Mouse (Mus musculus) heart, postnatal 10 days (tissue): ENCODE measurements around the gene Smtn. TPM values are rescaled to one million over a fixed set of nuclear protein-coding genes. Genes with fewer than 3 reads are reported as not detected.

ENCODE experiments used
- DNase-seq, 2 experiments: peaks; one replicate each; pipeline ENCODE4 v3.0.0; 2021
- intact Hi-C: fragments of 180-260 bp; cut with DNase I; formaldehyde crosslinking; loops from one replicate; pipeline ENCODE4 v1.15.1; 2025
- total RNA-seq, 2 experiments: library from RNA; stranded (reverse); gene quantifications; 2 replicates each; pipeline ENCODE4 v1.2.3; 2021

The Smtn gene
- total RNA-seq, 2 experiments from 2014 or later = 210 to 215 TPM

- intact Hi-C loops = no loop called here
- DNase-seq = no peak
These were observed 54.1 kb downstream of the Smtn start for GRCm38 (mm10) chr11:3486349-3486748.

- intact Hi-C loops = no loop called here
- no peak for DNase-seq
These were observed 56.3 kb downstream of the Smtn start for GRCm38 (mm10) chr11:3483980-3484642.

- intact Hi-C loops = no loop called here
- DNase-seq = no peak
These were observed 64.9 kb downstream of the Smtn start for GRCm38 (mm10) chr11:3475489-3475888.

GRCm38 (mm10) chr11:3474480-3475115, 65.8 kb downstream of the Smtn start:
- peak; percentile 18 to 39 for DNase-seq
- intact Hi-C loops = no loop called here

DNA sequence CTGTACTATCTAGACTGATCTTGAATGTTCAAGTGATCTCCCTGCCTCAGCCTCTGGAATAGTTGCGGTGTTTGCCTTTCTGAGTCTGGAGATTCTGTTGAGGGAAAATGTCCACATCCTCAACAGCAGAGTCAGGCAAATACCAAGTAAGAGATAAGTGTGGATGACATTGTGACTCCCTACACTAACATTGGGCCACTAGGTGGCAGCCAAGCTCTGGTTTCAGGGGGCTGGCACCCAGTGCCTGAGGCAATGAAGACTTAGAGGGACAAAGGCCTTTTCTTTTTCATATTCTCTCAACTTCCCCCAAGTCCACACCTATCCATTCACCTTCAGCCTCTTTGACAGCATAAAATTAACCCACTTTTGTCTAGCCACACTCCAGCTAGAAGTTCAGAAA, 67.9 kb downstream of the Smtn start:
- DNase-seq = peak; percentile 88 to 93

DNA sequence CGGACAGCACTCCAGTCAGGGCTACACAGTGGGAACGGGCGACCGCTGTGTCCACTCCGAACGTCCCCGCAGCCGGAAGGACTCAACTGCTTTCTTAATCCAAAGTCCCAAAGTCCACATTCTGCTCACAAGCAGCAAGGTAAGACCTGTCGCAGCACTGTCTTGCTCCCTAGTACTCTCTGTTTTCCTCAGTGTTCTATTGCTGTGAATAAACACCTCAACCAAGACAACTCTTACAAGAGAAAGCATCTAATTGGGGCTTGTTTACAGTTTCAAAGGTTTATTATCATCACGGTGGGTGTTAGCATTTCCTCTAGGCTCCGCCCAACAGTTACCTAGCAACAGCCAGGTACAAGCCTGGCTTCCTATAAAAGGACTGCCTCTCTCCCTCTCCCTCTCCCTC, 69.0 kb downstream of the Smtn start:
- DNase-seq = no peak
- intact Hi-C loops = no loop called here

More for the DNA sequence above, 67.9 kb downstream of the Smtn start:
- intact Hi-C loops = loop anchor here (1.0 to 2.0 kb wide), 4 partner anchors 42 to 314 kb away; partner anchors contain the start of gene Selenom

Other genes with a start within 250 kb of the Smtn start
- 10 to 100 TPM; 25.2 to 31.0 TPM for gene Pik3ip1, start 210.2 kb downstream of the Smtn start, total RNA-seq
- gene Limk2, start 131.4 kb downstream of the Smtn start, total RNA-seq = 10 to 100 TPM; 25.2 to 27.7 TPM
- gene Rnf185, start 88.2 kb downstream of the Smtn start, total RNA-seq = 10 to 100 TPM; 27.9 to 28.0 TPM
- gene Pla2g3, start 52.3 kb downstream of the Smtn start, total RNA-seq = under 1 TPM in 1 of 2 experiments, not detected in 1; 0.10 TPM
- 10 to 100 TPM; 15.4 to 19.1 TPM for gene Inpp5j, start 35.8 kb downstream of the Smtn start, total RNA-seq
- gene Selenom, start 25.9 kb downstream of the Smtn start, total RNA-seq = 10 to 100 TPM; 57.2 to 57.3 TPM
- 10 to 100 TPM; 28.9 to 36.8 TPM for gene Morc2a, start 108.6 kb upstream of the Smtn start, total RNA-seq